Mouse (Mus musculus) hindbrain, embryonic 16.5 days (tissue): ENCODE results near the gene Mettl25. TPM values are rescaled to one million over a fixed set of nuclear protein-coding genes. Genes with fewer than 3 reads are reported as not detected.
A peak's percentile ranks its signal among the peaks of the same experiment; 100 is the strongest.

Source experiments
- ATAC-seq: fragments of 200-750 bp; cut with Nextera tagmentation; 2 replicates; pipeline ENCODE4 v1.8.0; 2017; ENCODE audit warnings: moderate TSS enrichment, moderate library complexity
- H3K27ac ChIP-seq: fragments of 300-500 bp; sonication (generic); 2 replicates; pipeline ENCODE4 v1.5.1; 2014; ENCODE audit warnings: low read depth, mild to moderate bottlenecking, control low read depth, low read length, moderate library complexity
- H3K27me3 ChIP-seq: fragments of 300-500 bp; sonication (generic); replicated peaks from 2 replicates; pipeline ENCODE4 v1.6.1; 2014; ENCODE audit warnings: low read length; ENCODE audit not compliant: control insufficient read depth, insufficient read depth
- H3K36me3 ChIP-seq: fragments of 300-500 bp; sonication (generic); 2 replicates; pipeline ENCODE4 v1.6.1; 2014; ENCODE audit warnings: mild to moderate bottlenecking, low read length, moderate library complexity, mixed read lengths; ENCODE audit not compliant: control insufficient read depth, insufficient read depth
- H3K4me1 ChIP-seq: fragments of 300-500 bp; sonication (generic); 2 replicates; pipeline ENCODE4 v1.6.1; 2014; ENCODE audit warnings: low read depth, low read length; ENCODE audit not compliant: control insufficient read depth, insufficient read depth
- H3K4me2 ChIP-seq: fragments of 300-500 bp; sonication (generic); 2 replicates; pipeline ENCODE4 v1.6.1; 2014; ENCODE audit warnings: mild to moderate bottlenecking, low read length, control low read depth, moderate library complexity
- H3K4me3 ChIP-seq: fragments of 300-500 bp; sonication (generic); 2 replicates; pipeline ENCODE4 v1.5.1; 2014; ENCODE audit warnings: mild to moderate bottlenecking, low read length, control low read depth, moderate library complexity
- H3K9ac ChIP-seq: fragments of 300-500 bp; sonication (generic); 2 replicates; pipeline ENCODE4 v1.6.1; 2014; ENCODE audit warnings: low read depth, mild to moderate bottlenecking, control low read depth, low read length, moderate library complexity
- H3K9me3 ChIP-seq: fragments of 300-500 bp; sonication (generic); 2 replicates; pipeline ENCODE4 v1.6.1; 2014; ENCODE audit warnings: mild to moderate bottlenecking, low read length, moderate library complexity; ENCODE audit not compliant: control insufficient read depth
- WGBS: fragments of 180-500 bp; shearing (Covaris S2); extraction: QIAGEN DNeasy Blood & Tissue Kit; methylation state at CpG from one replicate; pipeline ENCODE4 v1.1.7; 2014; 5-methylcytosine and 5-hydroxymethylcytosine counted together
- polyA plus RNA-seq: library from polyadenylated mRNA; unstranded; fragments of >200 nt; fragmentation: Nextera tagmentation; extraction: Ambion mirVana; gene quantifications from 2 replicates; pipeline ENCODE4 v1.2.1, GENCODE M21; 2015

Mettl25 gene
- polyA plus RNA-seq, 1 experiment from 2014 or later, result 14.3 TPM

- Histone ChIP-seq H3K9ac (no peak overlapping the region), H3K4me2 (no peak overlapping the region), H3K27me3 (no peaks in the 10 kb centered on the region), H3K9me3 (no peaks in the 10 kb centered on the region), H3K4me3 (no peak overlapping the region), H3K36me3 (no peaks in the 10 kb centered on the region), H3K4me1 (no peaks in the 10 kb centered on the region), H3K27ac (no peak overlapping the region)
- 94% methylated on average over 6 of the region's 6 CpGs for WGBS
- ATAC-seq, result no peak
These were observed 39.0 kb downstream of the Mettl25 start for GRCm38 (mm10) chr10:105802132-105802531.

- no peaks in the 10 kb centered on the region for H3K4me1 ChIP-seq
- WGBS, result 87% methylated on average over 6 of the region's 6 CpGs
- H3K4me2 ChIP-seq, result no peak overlapping the region
- no peaks in the 10 kb centered on the region for H3K9me3 ChIP-seq
- H3K9ac ChIP-seq, result no peak overlapping the region
- no peak for ATAC-seq
- no peaks in the 10 kb centered on the region for H3K36me3 ChIP-seq
- H3K4me3 ChIP-seq, result no peak overlapping the region
- no peaks in the 10 kb centered on the region for H3K27me3 ChIP-seq
- H3K27ac ChIP-seq, result no peak overlapping the region
These were observed 40.0 kb downstream of the Mettl25 start for GRCm38 (mm10) chr10:105801147-105801546.

GRCm38 (mm10) chr10:105797250-105797924 lies 43.8 kb downstream of the Mettl25 start:
- Histone ChIP-seq H3K9me3 (no peaks in the 10 kb centered on the region), H3K27ac (no peak overlapping the region), H3K9ac (no peak overlapping the region), H3K4me3 (no peak overlapping the region), H3K4me2 (no peak overlapping the region), H3K27me3 (no peaks in the 10 kb centered on the region), H3K4me1 (no peaks in the 10 kb centered on the region), H3K36me3 (peaks cover 2% of the 10 kb centered on the region; the same call in 1 of the 2 replicates)
- 83% methylated on average over 8 of the region's 8 CpGs for WGBS
- no peak for ATAC-seq

GRCm38 (mm10) chr10:105793776-105794552 lies 47.2 kb downstream of the Mettl25 start:
- Histone ChIP-seq H3K27ac (no peak overlapping the region), H3K36me3 (peaks cover 2% of the 10 kb centered on the region; the same call in 1 of the 2 replicates), H3K4me3 (no peak overlapping the region), H3K27me3 (no peaks in the 10 kb centered on the region), H3K4me2 (no peak overlapping the region), H3K9ac (no peak overlapping the region), H3K9me3 (no peaks in the 10 kb centered on the region), H3K4me1 (no peaks in the 10 kb centered on the region)
- ATAC-seq, result no peak
- WGBS, result 82% methylated on average over 15 of the region's 15 CpGs

DNA sequence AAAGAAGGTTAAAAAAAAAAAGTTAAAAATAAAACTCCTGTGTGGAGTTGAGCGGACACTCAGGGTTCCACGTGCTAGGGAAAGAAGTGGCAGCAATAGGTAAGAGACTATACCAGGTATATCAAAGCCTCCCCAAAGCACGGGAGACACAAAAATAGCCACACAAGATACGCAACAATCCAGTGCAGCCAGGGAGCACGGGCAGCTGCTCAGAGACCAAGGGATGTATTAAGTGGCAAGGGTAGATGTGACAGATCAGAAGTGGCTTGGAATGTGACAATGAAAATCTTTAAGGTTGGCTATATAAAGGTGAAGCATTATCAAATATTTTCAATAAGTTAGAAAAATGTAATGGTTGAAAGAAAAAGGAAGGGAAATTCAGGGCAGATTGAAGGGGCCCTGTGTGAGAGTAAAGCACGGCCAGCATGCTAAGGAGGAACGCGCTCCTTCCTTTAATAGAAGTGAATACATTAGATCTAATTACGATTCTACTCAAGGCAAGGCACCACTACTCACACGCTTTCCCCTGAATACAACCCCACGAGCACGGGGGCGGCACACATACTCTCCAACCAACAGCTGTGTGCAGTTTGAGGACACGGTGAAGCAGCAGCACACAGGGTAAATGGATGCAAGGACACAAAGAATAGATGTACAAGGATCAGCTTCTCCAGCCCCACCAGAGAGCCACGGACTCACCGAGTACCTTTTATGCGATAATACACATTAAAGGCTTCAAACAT lies 52.3 kb downstream of the Mettl25 start:
- no peak overlapping the region for H3K4me2 ChIP-seq
- peaks cover under 1% of the 10 kb centered on the region; the same call in 1 of the 2 replicates for H3K36me3 ChIP-seq
- H3K27ac ChIP-seq, result no peak overlapping the region; the same call in 1 of the 2 replicates
- H3K4me3 ChIP-seq, result no peak overlapping the region
- peak; percentile 90 for ATAC-seq
- no peaks in the 10 kb centered on the region for H3K27me3 ChIP-seq
- H3K9me3 ChIP-seq, result no peaks in the 10 kb centered on the region
- no peaks in the 10 kb centered on the region for H3K4me1 ChIP-seq
- WGBS, result 57% methylated on average over 17 of the region's 17 CpGs
- no peak overlapping the region for H3K9ac ChIP-seq

- no peaks in the 10 kb centered on the region for H3K9me3 ChIP-seq
- no peak overlapping the region for H3K27ac ChIP-seq
- H3K4me2 ChIP-seq, result no peak overlapping the region
- H3K4me1 ChIP-seq, result no peaks in the 10 kb centered on the region
- no peak for ATAC-seq
- 82% methylated on average over 8 of the region's 8 CpGs for WGBS
- H3K4me3 ChIP-seq, result no peak overlapping the region
- no peak overlapping the region for H3K9ac ChIP-seq
- no peaks in the 10 kb centered on the region for H3K27me3 ChIP-seq
- H3K36me3 ChIP-seq, result no peaks in the 10 kb centered on the region
These were observed 57.4 kb downstream of the Mettl25 start for GRCm38 (mm10) chr10:105783766-105784165.

- H3K27me3 ChIP-seq, result no peaks in the 10 kb centered on the region
- no peaks in the 10 kb centered on the region for H3K4me1 ChIP-seq
- no peaks in the 10 kb centered on the region for H3K36me3 ChIP-seq
- H3K9ac ChIP-seq, result no peak overlapping the region
- H3K27ac ChIP-seq, result no peak overlapping the region
- H3K4me2 ChIP-seq, result no peak overlapping the region
- WGBS, result 16% methylated on average over 6 of the region's 6 CpGs
- peak; percentile 91 for ATAC-seq
- no peaks in the 10 kb centered on the region for H3K9me3 ChIP-seq
- no peak overlapping the region for H3K4me3 ChIP-seq
These were observed 66.8 kb downstream of the Mettl25 start for GRCm38 (mm10) chr10:105774382-105774781.

GRCm38 (mm10) chr10:105772821-105773302 lies 68.3 kb downstream of the Mettl25 start:
- H3K27me3 ChIP-seq, result no peaks in the 10 kb centered on the region
- H3K4me2 ChIP-seq, result no peak overlapping the region
- no peaks in the 10 kb centered on the region for H3K9me3 ChIP-seq
- H3K4me1 ChIP-seq, result no peaks in the 10 kb centered on the region
- no peak overlapping the region for H3K27ac ChIP-seq
- WGBS, result 89% methylated on average over 9 of the region's 9 CpGs
- H3K9ac ChIP-seq, result no peak overlapping the region
- H3K36me3 ChIP-seq, result no peaks in the 10 kb centered on the region
- peak; percentile 34; the same call in 1 of the 2 replicates for ATAC-seq
- H3K4me3 ChIP-seq, result no peak overlapping the region

DNA sequence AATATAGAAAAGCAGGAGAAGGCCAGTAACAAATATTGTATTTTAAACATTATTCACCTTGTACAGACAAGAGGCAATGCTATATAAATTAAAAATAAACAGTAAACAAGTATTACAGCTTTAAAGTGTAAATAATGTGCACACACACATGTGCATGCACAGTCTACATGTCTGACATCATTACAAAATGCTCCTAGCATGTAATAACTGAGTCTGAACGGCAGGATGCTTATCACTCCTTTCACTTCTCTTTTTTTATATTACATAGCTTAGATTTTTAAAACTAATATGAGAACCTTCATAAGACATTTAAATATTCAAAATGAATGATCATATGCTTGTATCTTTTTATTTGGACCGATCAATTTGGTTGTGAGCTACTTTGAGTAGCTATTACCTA lies 77.2 kb downstream of the Mettl25 start:
- Histone ChIP-seq H3K4me1 (no peaks in the 10 kb centered on the region), H3K9me3 (no peaks in the 10 kb centered on the region), H3K36me3 (no peaks in the 10 kb centered on the region), H3K4me2 (no peak overlapping the region), H3K27me3 (no peaks in the 10 kb centered on the region), H3K4me3 (no peak overlapping the region), H3K9ac (no peak overlapping the region), H3K27ac (no peak overlapping the region)
- WGBS, result 90% methylated on average over 2 of the region's 2 CpGs
- ATAC-seq, result no peak
